Mouse (Mus musculus): ENCODE measurements at regions not wholly inside any gene's neighbourhood (a gene's known extent, or its start where the extent isn't known, plus 50 kb on each side); places are given as distances from the start of the nearest gene placed in this dataset.

DNA sequence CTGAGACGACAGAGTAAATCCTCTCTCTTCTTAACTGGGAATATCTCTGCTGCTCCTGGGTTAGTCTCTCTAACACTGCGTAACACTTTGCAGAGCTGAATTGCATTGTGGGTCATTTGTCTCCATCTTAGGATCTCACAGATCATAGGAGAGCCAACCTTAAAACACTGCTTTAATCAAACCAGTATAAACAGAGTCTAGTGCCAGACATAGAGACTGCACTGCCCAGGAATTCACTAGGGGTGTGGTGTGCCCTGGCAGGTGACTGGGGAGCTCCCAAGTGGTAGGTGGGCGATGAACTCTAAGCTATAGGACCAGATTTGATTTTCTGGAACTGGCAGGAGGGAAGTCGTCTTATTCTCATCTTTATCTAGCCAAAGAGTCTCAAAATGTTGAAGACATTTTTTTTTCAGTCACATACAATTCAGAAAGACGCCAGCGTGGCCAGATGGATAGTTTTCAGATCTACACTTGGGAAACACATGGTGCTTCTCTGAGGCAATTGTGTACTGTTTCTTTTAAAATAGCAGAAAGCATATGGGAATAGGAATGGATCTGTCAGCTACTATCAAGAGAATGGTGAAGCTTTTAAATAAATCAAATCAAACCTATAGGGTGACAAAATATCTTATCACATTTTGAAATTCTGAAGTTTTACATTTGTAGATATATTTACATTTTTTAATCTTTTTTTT, 175.7 kb downstream of the Spry2 start:
- no peak overlapping the region for H3K9ac ChIP-seq (ENCODE audit: control insufficient read depth, low read depth, low read length, poor library complexity, severe bottlenecking)
- H3K79me2 ChIP-seq (ENCODE audit: control insufficient read depth, insufficient read depth, low read length, poor library complexity) = no peaks in the 10 kb centered on the region

DNA sequence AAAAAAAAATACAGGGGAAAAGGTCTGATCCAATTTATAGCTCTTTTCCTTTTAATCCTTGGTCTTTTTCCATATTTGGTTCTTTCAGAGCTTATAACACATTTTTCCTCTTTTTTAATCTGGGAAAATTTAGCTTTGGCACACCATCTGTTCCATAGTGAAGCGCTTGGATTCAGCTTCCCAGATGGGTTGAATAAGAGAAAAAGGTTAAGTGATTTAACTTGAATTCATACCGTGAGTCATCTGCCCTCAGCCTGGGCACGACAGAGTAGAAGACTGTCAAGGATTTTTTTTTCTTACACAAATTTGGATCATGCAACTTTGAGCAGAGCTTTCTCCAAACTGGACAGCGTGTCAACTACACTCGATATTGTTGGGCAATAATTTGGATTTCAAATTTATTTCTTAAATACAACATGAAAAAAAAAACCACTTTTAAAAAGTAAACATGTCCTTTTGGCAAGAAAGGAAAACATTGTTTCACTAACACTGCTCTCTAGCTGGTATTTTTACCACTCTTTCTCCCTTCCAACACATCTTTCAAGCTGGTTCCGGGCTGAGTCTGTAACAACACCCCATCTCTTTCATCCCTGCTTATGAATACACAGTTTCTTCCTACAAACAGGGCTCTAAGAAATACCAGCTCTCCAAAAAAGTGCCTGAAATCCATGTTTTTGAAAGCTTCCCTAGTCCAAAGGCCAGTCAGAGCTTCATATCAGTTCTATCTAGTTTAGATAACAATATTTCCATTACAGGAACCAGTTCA, 177.8 kb downstream of the Spry2 start:
- Histone ChIP-seq H3K4me3 (ENCODE audit: control insufficient read depth in 1 of 2, insufficient read depth in 1 of 2, low read depth in 2 of 2, low read length in 2 of 2) (no peak overlapping the region), H3K9me3 (replicated peaks; ENCODE audit: insufficient read depth, low read length) (no peaks in the 10 kb centered on the region), H3K79me2 (ENCODE audit: control insufficient read depth, insufficient read depth, low read length, poor library complexity) (no peaks in the 10 kb centered on the region), H3K27me3 (ENCODE audit: control insufficient read depth in 1 of 2, insufficient read depth in 2 of 2, low read length in 2 of 2) (no peaks in the 10 kb centered on the region), H3K36me3 (ENCODE audit: control insufficient read depth in 1 of 2, insufficient read depth in 2 of 2, low read length in 2 of 2) (peaks cover 0 to 4% of the 10 kb centered on the region in 2 experiments; a peak in 2 of 4 replicates), H3K27ac (ENCODE audit: control insufficient read depth, low read depth, low read length) (no peak overlapping the region), H3K4me1 (ENCODE audit: control insufficient read depth in 1 of 2, insufficient read depth in 2 of 2, low read length in 2 of 2) (no peaks in the 10 kb centered on the region), H3K9ac (ENCODE audit: control insufficient read depth, low read depth, low read length, poor library complexity, severe bottlenecking) (no peak overlapping the region)
- no peak for TF ChIP-seq POLR2AphosphoS2 (IDR thresholded peaks at IDR 0.05; ENCODE audit: low read length)
- no peak for TF ChIP-seq MEF2A (IDR thresholded peaks at IDR 0.05; ENCODE audit: extremely low read depth, insufficient replicate concordance, low read depth, low read length, poor library complexity, severe bottlenecking)
- TF ChIP-seq ETS1 (IDR thresholded peaks at IDR 0.05; ENCODE audit: low read depth, low read length) = no peak
- TF ChIP-seq KAT2A (conservative IDR thresholded peaks at IDR 0.05; ENCODE audit: low read depth, low read length) = no peak
- TF ChIP-seq GATA1 (IDR thresholded peaks at IDR 0.05; ENCODE audit: low read depth, low read length) = no peak
- TF ChIP-seq SMC3 (IDR thresholded peaks at IDR 0.05; ENCODE audit: low read depth, low read length) = no peak
- no peak for TF ChIP-seq CHD2 (IDR thresholded peaks at IDR 0.05; ENCODE audit: low read length)
- TF ChIP-seq E2F4 (IDR thresholded peaks at IDR 0.05; ENCODE audit: borderline replicate concordance, low read depth, low read length) = no peak
- no peak for TF ChIP-seq NELFE (IDR thresholded peaks at IDR 0.05; ENCODE audit: low read depth, low read length)
- TF ChIP-seq TBP (IDR thresholded peaks at IDR 0.05; ENCODE audit: low read depth, low read length) = no peak
- TF ChIP-seq POLR2A (IDR thresholded peaks at IDR 0.05; ENCODE audit: control insufficient read depth in 1 of 2, insufficient read depth in 1 of 2, low read depth in 1 of 2, low read length in 2 of 2, poor library complexity in 1 of 2) = no peak
- DNase-seq (ENCODE audit: low read depth, low spot score) = no peak

More for the DNA sequence above, 175.7 kb downstream of the Spry2 start:
- Histone ChIP-seq H3K9me3 (replicated peaks; ENCODE audit: insufficient read depth, low read length) (no peaks in the 10 kb centered on the region), H3K4me1 (ENCODE audit: control insufficient read depth in 1 of 2, insufficient read depth in 2 of 2, low read length in 2 of 2) (no peaks in the 10 kb centered on the region), H3K4me3 (ENCODE audit: control insufficient read depth in 1 of 2, insufficient read depth in 1 of 2, low read depth in 2 of 2, low read length in 2 of 2) (no peak overlapping the region), H3K27ac (ENCODE audit: control insufficient read depth, low read depth, low read length) (no peak overlapping the region), H3K27me3 (ENCODE audit: control insufficient read depth in 1 of 2, insufficient read depth in 2 of 2, low read length in 2 of 2) (no peaks in the 10 kb centered on the region), H3K36me3 (ENCODE audit: control insufficient read depth in 1 of 2, insufficient read depth in 2 of 2, low read length in 2 of 2) (peaks cover 0 to 4% of the 10 kb centered on the region in 2 experiments; a peak in 2 of 4 replicates)
- no peak for DNase-seq (ENCODE audit: low read depth, low spot score)
- TF ChIP-seq MAX (IDR thresholded peaks at IDR 0.05; ENCODE audit: low read length) = no peak
- no peak for TF ChIP-seq EP300 (IDR thresholded peaks at IDR 0.05; ENCODE audit: low read depth in 1 of 2, low read length in 2 of 2)
- TF ChIP-seq POLR2AphosphoS2 (IDR thresholded peaks at IDR 0.05; ENCODE audit: low read length) = no peak
- no peak for TF ChIP-seq E2F4 (IDR thresholded peaks at IDR 0.05; ENCODE audit: borderline replicate concordance, low read depth, low read length)
- no peak for TF ChIP-seq KAT2A (conservative IDR thresholded peaks at IDR 0.05; ENCODE audit: low read depth, low read length)
- no peak for TF ChIP-seq CHD1 (IDR thresholded peaks at IDR 0.05; ENCODE audit: low read depth, low read length)
- TF ChIP-seq BHLHE40 (IDR thresholded peaks at IDR 0.05; ENCODE audit: borderline replicate concordance, low read depth, low read length) = no peak
- no peak for TF ChIP-seq HCFC1 (IDR thresholded peaks at IDR 0.05; ENCODE audit: low read depth, low read length)
